ENCODE assay signal across 8 mouse cellular contexts in the genomic region with DNA sequence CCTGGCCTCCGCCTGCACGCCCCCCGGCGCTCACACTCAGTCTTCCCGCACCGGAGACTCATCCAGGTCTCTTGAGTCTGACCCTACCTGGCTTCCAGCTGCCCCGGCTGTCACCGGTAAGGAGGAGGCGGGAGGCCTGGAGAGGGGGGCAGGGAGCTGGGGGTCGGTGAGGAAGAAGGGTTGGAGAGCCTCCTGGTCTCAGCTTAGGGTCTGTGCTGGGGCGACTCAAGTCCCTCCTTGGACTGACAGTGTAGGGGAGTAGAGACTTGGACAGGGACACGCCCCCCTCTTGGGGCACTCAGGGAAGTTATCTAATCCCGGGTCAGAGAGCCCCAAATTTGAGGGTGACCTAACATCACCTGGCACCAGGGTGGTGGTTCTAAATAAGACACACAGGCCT. TPM values are rescaled to one million over a fixed set of nuclear protein-coding genes. Genes with fewer than 3 reads are reported as not detected.
A peak's percentile ranks its signal among the peaks of the same experiment; 100 is the strongest.
DNase-seq lines count a peak whose midpoint lies in the region; ATAC-seq and TF ChIP-seq lines count a peak whose summit lies in the region.

No protein-coding gene starts in this region.

- DNase-seq in kidney, adult 9 months = peak; percentile 54
- no peak for DNase-seq in kidney, postnatal 25 days
- DNase-seq in midbrain, embryonic 11.5 days (ENCODE audit: low spot score, missing footprints) = no peak
- no peak for DNase-seq in adrenal gland, postnatal 4 days (ENCODE audit: low spot score in 2 of 2)
- no peak for DNase-seq in ovary, postnatal 36 days (ENCODE audit: low spot score)
- no peak for DNase-seq in gastrocnemius, postnatal 25 days

- H3K9ac ChIP-seq in hindbrain, embryonic 15.5 days = peak overlapping the region; percentile 88
- peak overlapping the region; percentile 64 for H3K9ac ChIP-seq in midbrain, embryonic 11.5 days (ENCODE audit: low read length)

- H3K27ac ChIP-seq in bone marrow macrophage, adult 2 months (ENCODE audit: insufficient read depth, low read depth, low read length) = peak overlapping the region; percentile 64; the same call in 1 of the 2 replicates
- H3K27ac ChIP-seq in hindbrain, embryonic 15.5 days (replicated peaks) = peak overlapping the region; percentile 90
- H3K27ac ChIP-seq in midbrain, embryonic 11.5 days (ENCODE audit: low read depth, low read length) = no peak overlapping the region; the same call in 1 of the 2 replicates

- WGBS in hindbrain, embryonic 15.5 days = 8% methylated on average over 11 of the region's 13 CpGs
- 6% methylated on average over 13 of the region's 13 CpGs for WGBS in midbrain, embryonic 11.5 days

- H3K36me3 ChIP-seq in hindbrain, embryonic 15.5 days = peaks cover 18% of the 10 kb centered on the region
- peaks cover 4% of the 10 kb centered on the region for H3K36me3 ChIP-seq in midbrain, embryonic 11.5 days (ENCODE audit: control insufficient read depth, insufficient read depth, low read length)

- no peak for TF ChIP-seq POLR2A in bone marrow macrophage, adult 2 months (IDR thresholded peaks at IDR 0.05; ENCODE audit: borderline replicate concordance, low read depth, low read length)

- H3K4me1 ChIP-seq in bone marrow macrophage, adult 2 months (ENCODE audit: control insufficient read depth, insufficient read depth, low read length) = peaks cover 10% of the 10 kb centered on the region
- peaks cover 36% of the 10 kb centered on the region for H3K4me1 ChIP-seq in hindbrain, embryonic 15.5 days (replicated peaks)
- H3K4me1 ChIP-seq in midbrain, embryonic 11.5 days (ENCODE audit: control insufficient read depth, insufficient read depth, low read length) = peaks cover 20% of the 10 kb centered on the region

- ATAC-seq in hindbrain, embryonic 15.5 days (ENCODE audit: low FRiP score, low read depth) = peak; percentile 62
- peak; percentile 51 for ATAC-seq in midbrain, embryonic 11.5 days (ENCODE audit: low FRiP score)

- no peaks in the 10 kb centered on the region for H3K9me3 ChIP-seq in hindbrain, embryonic 15.5 days
- H3K9me3 ChIP-seq in midbrain, embryonic 11.5 days (ENCODE audit: control insufficient read depth, low read length) = no peaks in the 10 kb centered on the region

- peak overlapping the region; percentile 76 for H3K4me2 ChIP-seq in hindbrain, embryonic 15.5 days
- H3K4me2 ChIP-seq in midbrain, embryonic 11.5 days = peak overlapping the region; percentile 61

- no peak for TF ChIP-seq CTCF in bone marrow macrophage, adult 2 months (IDR thresholded peaks at IDR 0.05; ENCODE audit: low read depth, low read length)

- peak overlapping the region; percentile 81 for H3K4me3 ChIP-seq in bone marrow macrophage, adult 2 months (ENCODE audit: insufficient read depth, low read length)
- peak overlapping the region; percentile 84 for H3K4me3 ChIP-seq in hindbrain, embryonic 15.5 days
- peak overlapping the region; percentile 55 for H3K4me3 ChIP-seq in midbrain, embryonic 11.5 days (ENCODE audit: low read depth, low read length)

- no peaks in the 10 kb centered on the region for H3K27me3 ChIP-seq in hindbrain, embryonic 15.5 days
- no peaks in the 10 kb centered on the region for H3K27me3 ChIP-seq in midbrain, embryonic 11.5 days (ENCODE audit: control insufficient read depth, insufficient read depth, low read length)

RNA-seq across cellular contexts. Expression of a gene that starts 0.6 kb away (rescaled TPM):
- polyA plus RNA-seq in bone marrow macrophage, adult 2 months (2012; ENCODE audit: insufficient read depth, insufficient read length, missing spikeins) = 32.1 and 34.3 TPM in 2 replicates
- 32.3 and 34.7 TPM in 2 replicates for polyA plus RNA-seq in hindbrain, embryonic 15.5 days (2015; fragmentation: Nextera tagmentation; extraction: Ambion mirVana)
- 3.6 and 3.7 TPM in 2 replicates for polyA plus RNA-seq in midbrain, embryonic 11.5 days (2014; fragmentation: Nextera tagmentation; extraction: Ambion mirVana)
- total RNA-seq in adrenal gland, postnatal 4 days (2021) = 10 to 100 TPM; 32.0 to 33.4 TPM
- total RNA-seq in gastrocnemius, postnatal 25 days (2021) = 1 to 10 TPM; 5.1 to 5.9 TPM

RNA-seq across cellular contexts. Expression of a gene that starts 6.0 kb away (rescaled TPM):
- 120 and 134 TPM in 2 replicates for polyA plus RNA-seq in bone marrow macrophage, adult 2 months (2012; ENCODE audit: insufficient read depth, insufficient read length, missing spikeins)
- 134 and 138 TPM in 2 replicates for polyA plus RNA-seq in hindbrain, embryonic 15.5 days (2015; fragmentation: Nextera tagmentation; extraction: Ambion mirVana)
- 146 and 157 TPM in 2 replicates for polyA plus RNA-seq in midbrain, embryonic 11.5 days (2014; fragmentation: Nextera tagmentation; extraction: Ambion mirVana)
- total RNA-seq in adrenal gland, postnatal 4 days (2021) = 100 to 1,000 TPM; 127 to 132 TPM
- total RNA-seq in gastrocnemius, postnatal 25 days (2021) = 10 to 100 TPM; 83.7 to 87.0 TPM

RNA-seq across cellular contexts. Expression of a gene that starts 7.6 kb away (rescaled TPM):
- polyA plus RNA-seq in bone marrow macrophage, adult 2 months (2012; ENCODE audit: insufficient read depth, insufficient read length, missing spikeins) = 2.4 and 3.5 TPM in 2 replicates
- polyA plus RNA-seq in hindbrain, embryonic 15.5 days (2015; fragmentation: Nextera tagmentation; extraction: Ambion mirVana) = 4.7 and 5.1 TPM in 2 replicates
- 1.8 and 2.3 TPM in 2 replicates for polyA plus RNA-seq in midbrain, embryonic 11.5 days (2014; fragmentation: Nextera tagmentation; extraction: Ambion mirVana)
- 10 to 100 TPM; 29.7 to 37.1 TPM for total RNA-seq in adrenal gland, postnatal 4 days (2021)
- 1 to 10 TPM; 2.7 to 4.7 TPM for total RNA-seq in gastrocnemius, postnatal 25 days (2021)

RNA-seq across cellular contexts. Expression of a gene that starts 16.5 kb away (rescaled TPM):
- polyA plus RNA-seq in bone marrow macrophage, adult 2 months (2012; ENCODE audit: insufficient read depth, insufficient read length, missing spikeins) = 8.3 and 11.0 TPM in 2 replicates
- polyA plus RNA-seq in hindbrain, embryonic 15.5 days (2015; fragmentation: Nextera tagmentation; extraction: Ambion mirVana) = 3.4 and 3.7 TPM in 2 replicates
- polyA plus RNA-seq in midbrain, embryonic 11.5 days (2014; fragmentation: Nextera tagmentation; extraction: Ambion mirVana) = 3.8 and 6.4 TPM in 2 replicates
- total RNA-seq in adrenal gland, postnatal 4 days (2021) = 10 to 100 TPM; 11.8 to 12.2 TPM
- under 1 TPM; 0.31 to 0.56 TPM for total RNA-seq in gastrocnemius, postnatal 25 days (2021)

RNA-seq across cellular contexts. Expression of a gene that starts 39.5 kb away (rescaled TPM):
- 10.4 TPM in 2 replicates for polyA plus RNA-seq in bone marrow macrophage, adult 2 months (2012; ENCODE audit: insufficient read depth, insufficient read length, missing spikeins)
- 14.6 and 14.7 TPM in 2 replicates for polyA plus RNA-seq in hindbrain, embryonic 15.5 days (2015; fragmentation: Nextera tagmentation; extraction: Ambion mirVana)
- 13.4 and 13.6 TPM in 2 replicates for polyA plus RNA-seq in midbrain, embryonic 11.5 days (2014; fragmentation: Nextera tagmentation; extraction: Ambion mirVana)
- 1 to 10 TPM; 8.0 to 9.6 TPM for total RNA-seq in adrenal gland, postnatal 4 days (2021)
- under 1 TPM; 0.43 to 0.92 TPM for total RNA-seq in gastrocnemius, postnatal 25 days (2021)
